Mouse (Mus musculus) thymus, postnatal 25 days (tissue): ENCODE data around the gene Fth1.

ENCODE experiments used
- DNase-seq: peaks from one replicate; pipeline ENCODE4 v3.0.0; 2022

The Fth1 gene

DNA sequence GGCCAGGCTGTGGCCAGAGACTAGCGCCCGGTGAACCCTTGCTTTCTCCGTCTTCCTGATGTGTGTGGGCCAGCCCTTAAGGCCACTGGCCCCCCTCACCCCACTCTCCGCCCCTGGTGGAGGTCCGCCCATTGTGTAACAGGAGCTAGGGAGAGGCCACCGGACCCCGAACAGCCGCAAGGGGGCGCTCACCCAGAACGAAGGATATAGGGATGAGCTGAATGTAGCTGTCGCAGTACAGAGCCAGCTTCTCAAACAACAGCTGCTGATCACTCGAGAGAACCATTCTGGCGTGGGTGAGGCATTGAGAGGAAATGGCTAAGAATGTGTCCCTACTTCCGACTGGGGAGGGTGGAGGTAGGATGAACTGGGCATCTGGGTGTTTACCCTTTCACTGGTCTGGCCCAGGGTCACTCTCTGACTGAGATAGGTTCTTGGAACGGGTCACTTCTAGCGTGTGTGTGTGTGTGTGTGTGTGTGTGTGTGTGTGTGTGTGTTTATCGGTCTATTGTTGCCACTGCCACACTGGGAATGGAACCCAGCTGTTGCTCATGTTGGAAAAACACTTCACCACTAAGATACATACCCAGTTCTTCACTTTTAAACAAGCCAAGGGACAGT lies 12.7 kb downstream of the Fth1 start:
- peak; percentile 86 for DNase-seq

DNA sequence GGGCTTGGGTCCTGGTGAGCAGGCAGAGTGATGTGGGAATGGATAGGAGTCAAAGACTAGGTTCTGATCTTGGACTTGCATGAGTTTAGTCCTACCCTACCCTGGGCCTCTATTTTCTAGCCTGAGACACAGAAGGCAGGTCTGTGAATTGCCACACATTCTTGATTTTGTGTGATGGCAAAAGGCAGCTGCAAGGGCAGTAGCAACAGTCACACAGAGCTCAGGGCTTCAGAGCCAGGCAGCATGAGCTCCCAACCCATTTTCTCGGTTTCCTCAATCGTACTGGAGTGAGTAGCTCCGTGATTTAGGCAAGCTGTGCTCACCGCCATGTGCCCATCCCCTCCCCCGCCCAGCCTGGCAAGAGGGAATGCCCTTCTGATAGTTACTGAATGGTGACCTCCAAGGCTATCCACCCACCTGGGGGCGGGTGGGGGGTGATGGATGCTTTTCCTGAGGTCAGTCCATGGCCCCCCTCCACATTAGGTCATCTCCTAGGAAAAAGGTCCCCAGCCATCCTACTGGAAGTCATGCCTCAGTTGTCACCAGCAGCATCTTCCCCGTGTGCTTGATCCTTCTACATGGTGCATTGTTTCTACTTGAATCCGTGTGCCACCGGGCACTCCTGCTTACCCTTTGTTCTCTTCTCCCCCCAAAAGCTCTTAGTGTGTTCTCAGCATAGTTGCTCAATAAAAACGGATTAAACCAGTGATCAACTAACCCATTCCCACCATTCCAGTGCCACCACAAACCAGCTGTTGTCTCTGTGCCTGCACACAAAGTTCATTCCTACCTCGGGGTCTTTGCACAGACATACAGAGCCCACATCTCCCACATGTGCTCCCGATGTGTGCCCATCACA lies 17.0 kb downstream of the Fth1 start:
- no peak for DNase-seq

DNA sequence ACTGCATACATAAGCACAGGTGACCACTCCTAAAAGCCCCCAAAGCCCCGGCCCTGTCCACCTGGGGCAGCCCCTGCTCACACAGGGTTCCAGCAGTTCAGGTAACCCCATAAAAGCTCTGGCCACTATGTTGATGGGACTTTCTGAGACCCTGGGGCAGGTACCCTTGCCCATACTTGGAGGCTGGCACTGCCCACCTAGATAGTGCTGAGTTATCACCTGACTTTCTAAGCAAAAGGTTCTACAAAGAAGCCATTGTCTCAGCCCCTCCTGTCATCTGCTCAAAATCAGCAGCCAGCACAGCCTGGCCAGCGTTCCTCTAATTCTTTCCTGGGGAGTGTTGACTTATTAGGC lies 17.6 kb downstream of the Fth1 start:
- no peak for DNase-seq

DNA sequence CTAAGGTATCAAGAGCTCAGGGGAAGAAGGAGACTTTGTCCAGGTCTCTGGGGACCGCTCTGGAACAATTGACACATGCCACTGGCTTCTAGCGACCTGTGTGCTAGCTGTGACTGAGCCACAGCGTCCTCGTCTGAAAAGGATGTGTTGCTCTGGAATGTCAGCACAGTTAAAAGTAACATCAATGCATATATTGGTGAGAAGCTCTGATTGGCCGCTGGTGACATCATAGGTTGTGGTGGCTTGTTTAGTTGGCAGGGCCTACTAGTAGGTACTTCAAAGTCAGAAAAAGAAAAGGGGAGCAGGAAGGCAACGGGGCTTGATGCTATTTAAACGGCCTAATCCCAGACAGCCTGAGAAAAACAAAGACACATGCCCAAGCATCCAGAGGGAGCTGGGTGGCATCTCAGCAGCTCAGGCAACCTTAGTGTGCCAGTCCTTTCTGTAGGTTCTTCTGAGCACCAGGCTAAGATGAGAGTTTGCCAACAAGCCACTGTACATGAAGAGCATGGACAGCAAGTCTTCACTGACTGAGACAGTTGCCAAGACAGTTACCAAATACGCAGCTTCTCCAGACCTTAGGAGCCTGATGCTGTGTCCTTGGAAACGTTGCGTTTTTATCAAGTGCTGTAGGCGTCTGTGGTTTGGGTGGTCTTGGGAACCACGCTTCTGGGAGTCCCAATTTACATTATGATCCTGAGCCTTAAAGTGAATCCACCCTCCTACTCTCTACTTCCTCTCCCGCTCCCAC lies 18.5 kb downstream of the Fth1 start:
- DNase-seq: no peak

DNA sequence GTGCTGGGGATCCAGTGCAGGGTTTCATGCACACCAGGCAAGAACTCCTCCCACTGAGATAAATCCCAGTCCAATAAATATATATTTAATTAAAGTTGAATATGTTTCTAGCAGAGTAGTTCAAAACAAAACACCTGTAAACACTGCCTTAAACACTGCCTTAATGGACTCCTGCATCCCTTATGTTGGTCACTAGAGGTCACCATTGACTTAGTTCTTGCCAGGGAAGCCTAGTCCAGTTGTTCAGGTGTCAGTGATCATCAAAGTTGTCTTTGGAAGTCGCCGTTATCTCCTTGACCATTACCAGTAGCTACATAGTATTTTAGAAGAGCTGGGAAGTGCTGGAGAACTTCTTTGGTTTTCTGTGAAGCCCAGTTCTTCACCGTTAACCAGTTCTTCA lies 19.9 kb downstream of the Fth1 start:
- no peak for DNase-seq

DNA sequence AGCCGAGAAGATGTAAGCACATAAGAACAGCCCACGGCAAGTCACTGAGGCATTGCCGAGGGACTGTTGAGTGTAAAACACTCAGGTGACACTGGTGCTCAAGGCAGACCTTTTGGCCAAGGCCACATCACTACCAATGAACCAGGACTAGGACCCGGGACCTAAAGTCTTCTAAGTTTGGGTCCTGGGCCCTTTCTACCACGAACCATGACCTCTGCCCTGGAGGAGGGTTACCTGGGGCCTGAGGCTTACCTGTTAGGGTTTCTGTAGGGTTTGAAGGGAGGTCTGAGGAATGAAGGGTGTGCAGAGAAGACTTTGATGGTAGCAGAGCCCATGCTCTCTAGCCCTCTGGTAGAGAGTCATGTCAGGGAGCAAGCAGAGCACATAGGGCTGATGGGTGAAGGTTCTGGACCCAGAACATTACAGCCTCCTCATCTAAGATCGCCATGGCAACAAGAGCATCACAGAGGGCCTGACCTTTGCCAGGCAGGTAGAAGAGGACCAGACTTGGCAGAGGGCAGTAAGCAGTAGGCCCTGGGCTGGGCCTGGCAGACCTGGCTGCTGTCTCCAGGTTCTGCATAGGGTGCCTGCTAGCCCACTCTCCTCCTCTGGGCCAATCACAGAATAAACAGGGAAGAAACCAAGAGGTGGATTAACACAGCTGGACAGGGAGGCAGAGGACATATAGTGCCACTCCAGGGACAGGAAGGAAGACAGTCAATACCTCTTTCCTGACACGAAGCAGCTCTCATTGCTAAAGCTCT lies 21.0 kb downstream of the Fth1 start, which contains the start of the genes Best1 and Rab3il1:
Best1 (minus strand) TSS at position 428 of the 764 bp plus-strand sequence.
Rab3il1 (plus strand) TSS at position 464 of the 764 bp plus-strand sequence.
- DNase-seq: no peak

DNA sequence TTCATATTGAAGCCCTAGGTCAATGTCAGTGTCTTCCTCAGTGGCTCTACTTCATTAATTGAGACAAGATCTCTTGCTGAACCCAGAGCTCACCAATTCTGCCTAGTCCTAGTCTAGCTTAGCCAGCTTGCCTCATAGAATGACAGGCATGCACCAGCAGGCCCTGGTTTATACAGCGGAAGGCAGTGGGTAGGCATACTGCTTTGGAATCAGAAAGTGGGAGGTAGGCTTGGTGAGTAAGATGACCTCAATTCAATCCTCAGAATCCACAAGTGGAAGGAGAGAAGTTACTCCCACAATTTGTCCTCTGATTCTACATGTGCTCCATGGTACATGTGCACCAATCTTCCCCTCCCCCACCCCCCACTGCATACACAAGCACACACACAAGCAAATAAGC lies 23.3 kb downstream of the Fth1 start:
- DNase-seq: no peak

DNA sequence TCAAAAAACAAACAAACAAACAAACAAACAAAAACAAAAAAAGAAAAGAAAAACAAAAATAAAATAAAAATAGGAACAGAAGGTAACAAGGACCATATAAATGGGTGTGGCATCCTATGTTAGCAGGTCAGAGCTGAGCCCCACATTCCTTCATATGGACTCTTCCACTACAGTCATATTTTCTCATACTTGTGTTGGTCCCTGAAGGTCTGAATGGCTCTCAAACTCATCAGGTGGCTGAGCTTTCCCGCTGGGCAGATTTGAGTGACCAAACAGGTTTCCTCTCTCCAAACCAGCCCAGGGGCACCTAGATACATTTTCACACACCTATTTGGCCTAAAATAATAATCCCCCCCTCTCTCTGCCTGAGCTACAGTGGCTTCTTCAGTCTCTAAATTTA lies 31.0 kb downstream of the Fth1 start:
- no peak for DNase-seq

DNA sequence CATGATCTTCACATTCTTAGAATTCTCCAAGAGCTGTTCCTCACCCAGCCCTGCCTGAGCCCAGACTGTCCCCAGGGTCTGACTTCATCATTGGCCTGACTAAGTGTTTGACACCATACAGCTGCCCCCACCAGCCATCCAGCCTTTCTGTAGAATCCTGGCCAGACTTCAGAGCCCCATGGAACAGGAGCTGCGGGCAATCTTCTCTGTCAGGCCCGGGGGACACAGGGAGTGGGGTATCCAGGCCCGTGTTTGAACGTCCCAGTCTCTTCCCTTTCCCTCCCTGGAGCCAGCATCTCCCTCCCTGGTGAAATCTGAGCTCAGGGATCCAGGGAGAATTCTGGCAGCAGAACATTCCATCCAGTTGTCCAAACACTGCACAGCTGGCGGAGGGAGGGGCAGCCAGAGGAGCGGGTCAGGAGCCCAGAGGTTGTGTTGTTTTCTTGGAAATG lies 32.5 kb downstream of the Fth1 start:
- no peak for DNase-seq

DNA sequence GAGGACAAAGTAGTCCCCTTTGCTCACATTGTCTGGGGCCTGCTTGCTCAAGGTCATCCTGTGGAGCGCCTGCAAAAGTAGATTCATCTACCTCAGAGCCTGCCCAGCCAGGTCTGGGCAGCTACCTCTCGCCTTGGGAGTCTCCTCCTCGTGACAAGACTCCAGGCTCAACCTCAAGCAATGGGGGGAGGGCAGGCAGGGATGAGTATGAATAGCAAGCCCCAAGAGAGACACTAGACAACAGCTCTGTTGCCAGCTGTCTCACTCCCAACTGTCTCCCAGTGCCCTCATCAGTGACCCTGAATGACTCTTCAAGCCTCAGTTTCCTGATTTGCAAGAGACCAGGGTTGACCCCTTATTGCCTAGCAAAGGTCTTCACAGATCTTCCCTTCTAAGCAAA lies 33.0 kb downstream of the Fth1 start:
- no peak for DNase-seq

DNA sequence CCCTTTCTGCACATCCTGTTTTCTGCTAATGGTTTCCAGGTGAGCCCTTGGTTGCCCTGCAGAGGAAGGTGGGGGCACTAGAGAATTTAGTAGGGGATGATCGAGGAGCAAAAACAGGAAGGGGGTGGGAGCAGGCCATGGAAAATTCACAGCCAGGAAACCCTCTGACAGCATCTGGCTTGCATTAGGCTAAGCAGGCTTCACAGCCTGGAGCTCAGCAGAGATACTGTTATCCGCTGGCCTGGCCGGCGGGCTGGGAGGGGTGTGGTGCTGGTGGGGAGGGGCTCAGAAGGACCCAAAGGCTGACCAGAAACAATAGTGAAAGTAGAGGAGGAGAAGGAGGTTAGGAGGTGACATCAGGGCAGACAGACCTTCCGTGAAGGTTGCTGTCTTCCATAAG lies 33.5 kb downstream of the Fth1 start:
- DNase-seq: no peak

DNA sequence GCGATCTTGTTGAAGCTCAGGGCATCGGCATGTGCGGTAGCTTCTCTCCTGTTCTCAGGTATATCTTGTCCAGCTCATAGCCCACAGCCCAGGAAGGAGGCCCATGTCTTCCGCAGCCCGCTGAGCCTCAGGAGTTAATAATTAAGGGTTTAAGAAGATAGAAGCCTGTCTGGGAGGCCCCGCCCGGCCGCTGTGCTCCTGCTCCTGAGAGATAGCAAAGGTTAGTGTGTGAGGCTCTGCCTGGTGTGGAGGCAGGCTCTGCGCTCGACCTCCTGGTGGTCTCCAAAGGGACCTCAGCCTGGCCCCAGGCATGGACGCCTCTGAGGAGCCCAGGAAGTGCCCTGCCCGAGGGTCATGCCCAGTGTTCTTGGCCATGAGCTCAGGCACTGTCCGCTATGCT lies 34.4 kb downstream of the Fth1 start:
- no peak for DNase-seq

DNA sequence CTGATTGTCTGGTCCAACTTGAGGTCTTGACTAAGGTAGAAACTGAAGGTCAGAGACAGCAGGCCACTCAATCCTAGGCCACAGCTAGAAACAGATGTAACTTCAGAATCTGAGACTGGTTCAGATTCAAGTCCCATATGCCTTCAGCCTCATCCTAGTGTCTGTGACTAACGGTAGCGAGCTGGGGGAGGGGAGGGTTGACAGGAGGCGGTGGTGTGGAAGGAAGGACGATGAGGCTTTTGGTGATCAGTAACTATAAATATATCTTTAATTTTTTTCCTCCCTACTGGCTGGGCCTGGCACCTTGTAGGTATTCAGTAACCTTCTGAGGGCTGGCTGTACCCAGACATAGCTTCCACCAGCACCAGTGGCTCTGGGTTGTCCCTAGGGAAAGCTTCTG lies 35.0 kb downstream of the Fth1 start:
- no peak for DNase-seq

DNA sequence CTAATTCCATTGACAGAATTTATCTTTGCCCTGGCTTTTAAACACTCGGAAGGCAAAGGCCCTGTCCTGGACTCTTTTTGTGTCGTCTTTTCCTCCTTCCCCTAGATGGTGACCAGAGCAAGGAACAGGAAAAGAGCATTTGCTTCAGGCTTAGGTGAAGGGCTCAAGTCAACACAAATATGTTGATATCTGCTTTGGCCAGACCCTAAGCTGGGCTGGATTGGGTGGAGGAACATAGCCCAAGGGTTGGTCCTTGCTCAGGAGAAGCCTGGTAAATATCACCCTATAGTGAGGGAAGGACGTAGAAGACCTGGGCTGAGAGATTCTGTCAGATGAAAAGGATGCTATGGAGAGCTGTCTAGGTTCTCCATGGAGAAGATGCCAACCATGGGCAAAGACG lies 35.8 kb downstream of the Fth1 start:
- no peak for DNase-seq

DNA sequence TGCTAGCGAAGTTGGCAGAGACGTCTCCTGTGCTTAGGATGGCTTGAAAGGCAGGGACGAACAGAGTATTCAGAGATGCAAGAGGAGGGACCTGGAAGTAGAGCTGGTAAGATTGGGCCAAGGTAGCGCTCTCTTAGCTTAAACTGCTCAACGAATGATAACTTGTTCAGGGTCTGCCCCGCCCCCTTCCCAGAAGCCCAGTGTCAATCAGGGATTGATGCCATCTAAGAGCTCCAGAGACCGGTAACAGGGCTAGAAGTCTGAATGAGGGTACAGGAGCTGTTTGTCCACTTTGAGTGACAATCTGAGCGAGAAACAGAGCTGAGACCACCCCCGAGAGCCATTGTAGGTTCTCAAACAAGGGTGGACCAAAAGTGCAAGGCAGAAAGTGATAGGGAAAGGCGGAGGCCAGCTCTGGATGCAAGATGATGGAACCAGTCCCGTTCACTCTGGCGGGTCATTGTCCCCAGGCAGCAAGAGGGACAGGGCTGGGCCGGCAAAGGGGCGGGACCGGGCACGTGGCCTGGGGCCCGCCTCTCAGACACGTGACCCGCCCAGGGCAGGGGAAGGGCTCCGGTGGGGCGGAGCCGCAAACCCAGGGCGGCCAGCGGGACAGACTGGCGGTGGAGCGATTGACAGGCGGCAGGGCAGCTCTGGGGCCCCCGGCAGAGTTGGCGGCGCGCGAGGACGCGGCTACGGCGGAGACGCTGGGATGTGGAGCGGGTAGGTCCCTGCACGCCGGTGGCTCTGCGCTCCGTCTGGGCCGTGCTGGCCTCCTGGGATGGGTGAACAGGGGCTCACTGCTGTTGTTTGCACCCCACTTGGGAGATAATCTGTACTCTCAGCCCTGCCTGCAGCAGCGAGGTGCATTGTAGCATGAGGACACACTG lies 37.5 kb downstream of the Fth1 start:
- peak; percentile 58 for DNase-seq

DNA sequence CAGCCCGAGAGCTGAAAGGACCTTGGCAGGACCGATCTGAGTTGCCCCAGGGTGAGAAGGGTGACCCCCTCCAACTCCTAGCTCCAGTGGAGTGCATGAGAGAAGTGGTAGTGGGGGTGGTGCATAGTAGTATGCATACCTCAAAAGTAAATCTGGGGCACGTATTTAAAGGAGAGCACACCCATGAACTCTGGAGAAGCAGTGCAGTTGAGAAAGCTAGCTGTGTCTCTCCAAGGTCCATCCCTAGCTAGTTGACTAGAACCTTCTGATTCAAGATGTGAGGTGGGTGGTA lies 38.1 kb downstream of the Fth1 start:
- no peak for DNase-seq

DNA sequence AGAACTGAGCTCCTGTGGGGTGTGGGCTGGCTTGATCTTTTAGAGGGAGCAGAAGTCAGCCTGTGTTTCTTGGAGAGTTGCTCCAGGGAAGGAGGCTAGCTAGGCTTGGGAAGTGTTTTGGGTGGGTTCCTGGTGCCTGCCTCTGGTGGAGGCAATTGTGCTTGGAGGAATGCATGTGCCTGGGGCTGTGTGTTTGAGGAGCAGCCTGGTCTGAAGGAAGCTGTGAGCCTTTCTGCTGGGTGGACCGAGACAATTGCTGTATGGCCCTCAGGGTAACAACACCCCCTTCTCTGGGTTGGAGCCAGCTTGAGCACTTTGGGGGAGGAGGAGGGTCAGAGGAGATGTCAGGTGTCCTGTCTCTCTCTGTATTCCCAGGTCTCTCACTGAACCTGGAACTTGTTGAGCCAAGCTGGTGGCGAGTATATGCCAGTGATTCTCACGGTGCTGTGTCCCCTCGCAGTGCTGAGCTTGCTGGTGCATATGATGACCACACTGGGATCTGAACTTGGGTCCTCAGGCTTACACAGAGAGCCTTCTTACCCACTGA lies 38.9 kb downstream of the Fth1 start:
- no peak for DNase-seq

DNA sequence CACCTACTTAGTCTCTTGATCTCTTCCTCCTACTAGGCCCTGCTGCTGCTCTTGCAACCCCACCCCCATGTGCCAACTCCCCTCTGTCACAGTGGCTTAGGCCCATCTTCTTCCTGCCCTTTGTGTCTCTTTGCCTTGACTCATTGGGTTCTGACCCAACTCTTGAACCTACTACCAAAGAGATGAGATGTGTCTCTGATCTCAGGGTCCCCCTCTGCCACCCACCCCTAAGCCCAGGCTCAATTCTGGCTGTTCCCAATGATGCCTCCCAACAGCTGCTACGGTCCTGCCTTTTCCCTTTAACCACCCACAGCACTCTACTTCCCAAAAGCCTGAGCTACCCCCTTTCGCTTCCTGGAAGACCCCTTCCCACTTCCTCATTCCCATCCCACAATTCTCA lies 41.6 kb downstream of the Fth1 start:
- no peak for DNase-seq

DNA sequence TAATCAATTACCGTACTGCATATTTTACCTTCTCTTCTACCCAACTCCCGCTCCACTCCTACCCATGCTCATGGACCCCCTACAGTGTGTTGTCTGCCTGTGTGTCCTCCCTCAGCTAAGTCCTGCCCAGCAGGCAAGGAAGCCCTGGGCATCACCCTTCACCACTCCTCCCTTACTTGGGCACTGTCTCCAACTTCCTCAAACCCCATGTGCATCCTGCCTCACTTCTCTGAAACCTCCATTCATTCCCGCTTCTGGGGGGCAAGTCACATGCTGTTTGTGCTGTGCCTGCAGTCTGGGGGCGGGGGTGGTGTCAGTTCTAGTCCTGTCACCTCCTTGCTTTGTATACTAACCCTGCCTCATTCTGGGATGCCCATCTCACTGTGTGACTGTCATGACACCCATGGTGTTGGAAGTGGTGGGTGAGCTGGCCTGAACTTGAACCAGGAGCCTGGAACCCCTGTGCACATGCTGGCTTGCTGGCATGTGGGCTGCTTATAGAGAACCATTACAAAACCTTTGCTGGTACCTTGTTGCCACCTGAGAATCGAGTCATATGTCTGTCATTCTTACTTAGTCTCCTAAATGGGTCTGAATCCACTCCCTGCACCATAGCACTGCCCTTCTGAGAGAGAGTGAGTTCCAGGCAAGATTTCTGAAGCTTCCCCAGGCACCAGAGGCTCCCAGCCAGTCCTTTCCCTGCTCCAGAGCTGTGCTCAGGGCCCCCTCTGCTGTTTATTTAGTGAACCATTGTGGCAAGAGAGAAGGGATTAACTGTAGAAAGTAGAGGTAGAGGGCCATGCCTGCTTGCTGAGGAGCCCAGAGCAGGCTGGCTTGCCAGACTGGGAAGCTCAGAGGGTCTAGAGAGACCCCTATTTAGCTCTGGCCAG lies 42.3 kb downstream of the Fth1 start:
- no peak for DNase-seq

DNA sequence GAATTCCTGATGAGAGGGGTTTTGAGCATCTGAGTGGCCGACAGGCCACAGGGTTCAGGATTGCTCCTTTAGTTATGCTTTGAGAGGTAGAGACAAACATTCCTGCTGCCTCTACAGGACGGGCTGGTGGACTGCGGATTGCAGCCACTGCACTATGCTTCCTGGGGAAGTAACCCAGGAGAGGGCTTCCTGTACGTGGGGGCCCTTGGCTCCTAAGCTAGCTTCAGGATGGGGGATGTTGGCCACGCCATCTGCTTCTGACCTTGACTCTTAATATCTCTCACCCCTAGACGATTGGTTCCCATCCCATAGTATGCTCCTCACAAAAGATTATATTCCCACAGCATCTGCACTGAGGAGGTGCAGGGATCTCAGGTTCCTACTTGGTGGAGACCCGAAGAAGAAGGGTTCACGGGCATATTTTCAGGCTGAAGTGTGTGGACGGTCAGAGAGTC lies 42.9 kb downstream of the Fth1 start:
- no peak for DNase-seq
